Mouse (Mus musculus): ENCODE measurements around the gene 1700029P11Rik. TPM values are rescaled to one million over a fixed set of nuclear protein-coding genes. Genes with fewer than 3 reads are reported as not detected.

1700029P11Rik gene
- polyA plus RNA-seq (2015; fragmentation: Nextera tagmentation; extraction: Ambion mirVana), result not detected in 2 replicates

DNA sequence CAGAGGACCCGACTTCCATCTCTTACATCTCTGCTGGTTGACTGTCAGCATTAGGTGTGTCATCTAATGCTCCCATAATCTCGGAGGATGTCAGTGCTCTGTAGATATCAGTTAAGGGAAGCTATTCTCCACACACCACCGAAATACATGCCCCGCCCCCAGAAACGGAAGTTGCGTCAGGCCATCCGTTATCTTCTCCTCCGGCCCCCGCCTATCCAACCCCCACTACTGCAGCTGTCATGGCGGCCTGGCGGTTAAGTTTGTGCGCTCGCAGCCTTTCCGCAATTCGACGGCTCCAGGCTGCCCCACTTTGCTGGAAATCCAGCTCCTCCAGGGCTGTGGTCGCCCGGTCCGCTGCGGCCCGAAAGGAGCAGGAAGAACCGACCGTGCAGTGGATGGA, at the start of gene 1700029P11Rik:
1700029P11Rik (plus strand) TSS at position 220 of the 400 bp plus-strand sequence.
- no peak within 1 kb of the TSS for H3K27ac ChIP-seq (replicated peaks)
- ATAC-seq (ENCODE audit: insufficient read depth), result no peak
- no peak within 1 kb of the TSS for H3K4me2 ChIP-seq
- H3K9me3 ChIP-seq (replicated peaks), result no peaks in the 10 kb centered on the region; the same call in 1 of the 2 replicates
- H3K4me3 ChIP-seq (replicated peaks), result no peak within 1 kb of the TSS
- H3K4me1 ChIP-seq (replicated peaks), result peaks cover 7% of the 10 kb centered on the region
- H3K27me3 ChIP-seq, result no peaks in the 10 kb centered on the region
- no peak within 1 kb of the TSS for H3K9ac ChIP-seq
- no peaks in the 10 kb centered on the region for H3K36me3 ChIP-seq (replicated peaks)
- 81% methylated on average over 23 of the region's 23 CpGs for WGBS (ENCODE audit: insufficient replicate concordance)

DNA sequence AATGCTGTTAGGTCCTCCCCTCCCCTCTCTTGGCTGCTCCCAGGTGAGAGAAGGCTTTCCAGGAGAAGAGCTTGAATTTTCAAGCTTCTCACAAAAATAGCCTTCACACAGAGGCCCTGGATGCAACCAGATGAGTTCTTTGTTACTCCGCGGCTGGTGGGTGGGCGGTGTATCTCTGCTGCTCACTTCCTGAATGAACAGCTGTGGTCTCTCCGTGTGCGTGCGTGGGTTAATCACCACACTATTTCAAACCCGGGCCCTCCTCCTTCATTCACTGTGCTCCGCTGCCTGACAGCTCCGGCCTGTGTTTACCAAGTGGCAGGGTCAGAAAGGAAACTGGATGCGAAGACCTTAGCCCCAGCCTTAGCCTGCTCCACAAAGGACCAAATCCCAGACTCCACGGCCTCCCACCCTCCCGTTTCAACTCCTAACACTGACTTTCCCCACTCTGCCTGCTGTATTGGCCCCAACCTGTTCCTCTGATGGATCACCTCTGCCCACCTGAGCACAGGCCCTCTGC, 47.3 kb upstream of the 1700029P11Rik start:
- H3K9ac ChIP-seq, result no peak overlapping the region
- H3K27ac ChIP-seq (replicated peaks), result no peak overlapping the region
- H3K4me2 ChIP-seq, result no peak overlapping the region
- no peak for ATAC-seq (ENCODE audit: insufficient read depth)
- WGBS (ENCODE audit: insufficient replicate concordance), result 26% methylated on average over 12 of the region's 12 CpGs
- H3K4me1 ChIP-seq (replicated peaks), result peaks cover 18% of the 10 kb centered on the region
- no peaks in the 10 kb centered on the region for H3K36me3 ChIP-seq (replicated peaks)
- no peak overlapping the region for H3K4me3 ChIP-seq (replicated peaks)
- H3K27me3 ChIP-seq, result peaks cover 39% of the 10 kb centered on the region
- no peaks in the 10 kb centered on the region for H3K9me3 ChIP-seq (replicated peaks)

DNA sequence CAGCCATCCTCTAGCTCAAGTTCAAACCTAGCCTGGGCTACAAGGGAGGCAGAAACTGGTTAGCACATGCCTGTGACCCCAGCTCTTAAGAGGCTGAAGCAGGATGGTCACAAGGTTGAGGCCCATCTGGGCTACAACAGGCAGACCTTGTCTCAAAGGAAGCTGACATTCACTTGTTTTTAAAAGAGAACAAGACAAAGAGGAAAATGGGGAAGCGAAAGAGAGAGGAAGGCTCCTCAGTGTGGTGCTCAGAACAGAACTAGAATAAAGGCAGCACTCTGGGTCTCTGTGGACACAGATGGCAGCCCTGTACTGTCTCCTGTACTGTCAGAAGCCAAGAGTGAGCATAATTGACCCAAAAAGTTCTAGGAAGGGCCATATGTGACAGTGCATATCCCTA, 46.4 kb upstream of the 1700029P11Rik start:
- peaks cover 19% of the 10 kb centered on the region for H3K4me1 ChIP-seq (replicated peaks)
- no peak overlapping the region for H3K9ac ChIP-seq
- ATAC-seq (ENCODE audit: insufficient read depth), result no peak
- H3K4me2 ChIP-seq, result no peak overlapping the region
- H3K36me3 ChIP-seq (replicated peaks), result no peaks in the 10 kb centered on the region
- no peaks in the 10 kb centered on the region for H3K9me3 ChIP-seq (replicated peaks)
- H3K27ac ChIP-seq (replicated peaks), result no peak overlapping the region
- 78% methylated on average over 1 of the region's 1 CpGs for WGBS (ENCODE audit: insufficient replicate concordance)
- H3K27me3 ChIP-seq, result peaks cover 42% of the 10 kb centered on the region
- no peak overlapping the region for H3K4me3 ChIP-seq (replicated peaks)

DNA sequence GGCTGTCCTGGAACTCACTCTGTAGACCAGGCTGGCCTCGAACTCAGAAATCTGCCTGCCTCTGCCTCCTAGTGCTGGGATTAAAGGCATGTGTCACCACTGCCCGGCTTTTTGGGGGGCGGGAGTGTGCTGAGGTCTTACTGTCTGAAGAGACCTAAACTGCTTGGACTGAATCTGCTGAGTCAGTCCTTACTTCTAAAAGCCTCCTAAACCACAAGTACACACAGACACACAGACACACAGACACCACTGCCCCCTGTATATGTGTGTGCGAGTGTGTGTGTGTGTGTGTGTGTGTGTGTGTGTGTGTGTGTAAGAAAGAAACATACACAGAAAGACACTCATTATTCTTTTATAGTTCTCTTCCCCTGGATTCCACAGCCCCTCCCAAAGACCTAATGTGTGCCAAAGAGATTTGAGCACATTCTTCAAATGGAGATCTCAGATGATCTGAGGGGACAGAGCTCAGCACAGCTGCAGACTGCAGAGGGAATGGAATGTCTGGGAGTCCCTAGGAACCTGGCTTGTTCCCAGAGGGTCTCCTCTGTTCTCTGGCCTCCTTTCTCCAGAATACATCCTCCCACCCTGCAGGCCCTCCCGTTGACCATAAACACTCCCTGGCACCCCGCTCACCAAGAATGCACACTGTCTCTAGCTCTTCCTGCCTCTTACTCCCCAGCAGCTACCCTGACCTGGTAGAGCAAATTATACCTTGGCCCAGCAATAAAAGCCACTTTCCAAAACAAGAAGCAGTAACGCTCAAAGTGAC, 44.3 kb upstream of the 1700029P11Rik start:
- Histone ChIP-seq H3K4me1 (replicated peaks) (peaks cover 32% of the 10 kb centered on the region), H3K9ac (no peak overlapping the region), H3K4me3 (replicated peaks) (no peak overlapping the region), H3K36me3 (replicated peaks) (no peaks in the 10 kb centered on the region), H3K4me2 (peak overlapping the region; percentile 47), H3K27me3 (peaks cover 42% of the 10 kb centered on the region), H3K27ac (replicated peaks) (no peak overlapping the region), H3K9me3 (replicated peaks) (no peaks in the 10 kb centered on the region)
- WGBS (ENCODE audit: insufficient replicate concordance), result 46% methylated on average over 7 of the region's 7 CpGs
- ATAC-seq (ENCODE audit: insufficient read depth), result no peak

DNA sequence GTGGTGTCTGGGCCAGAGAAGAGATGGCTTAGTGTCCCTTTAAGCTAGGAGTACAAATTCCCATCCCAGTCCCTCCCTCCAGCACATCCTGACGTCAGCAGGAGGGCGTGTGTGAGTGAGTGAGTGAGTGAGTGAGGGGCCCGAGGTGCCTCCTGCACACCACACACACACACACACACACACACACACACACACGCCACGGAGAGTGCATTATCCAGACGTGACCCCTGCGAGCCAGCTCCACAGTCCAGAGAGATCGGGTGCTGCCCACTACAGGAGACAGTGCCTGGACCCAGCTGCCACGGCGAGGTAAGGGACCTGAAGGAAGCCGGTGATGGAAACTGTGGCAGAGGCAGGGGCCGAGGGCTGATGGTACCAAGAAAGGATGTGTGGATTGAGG, 43.7 kb upstream of the 1700029P11Rik start, which contains the start of gene Csdc2:
Csdc2 (plus strand) TSS at position 81 of the 400 bp plus-strand sequence.
- H3K4me2 ChIP-seq, result peak within 1 kb of the TSS; percentile 47
- no peak within 1 kb of the TSS for H3K27ac ChIP-seq (replicated peaks)
- no peaks in the 10 kb centered on the region for H3K9me3 ChIP-seq (replicated peaks)
- H3K36me3 ChIP-seq (replicated peaks), result no peaks in the 10 kb centered on the region
- ATAC-seq (ENCODE audit: insufficient read depth), result no peak; the same call in 1 of the 2 replicates
- H3K27me3 ChIP-seq, result peaks cover 42% of the 10 kb centered on the region
- H3K9ac ChIP-seq, result no peak within 1 kb of the TSS
- peak within 1 kb of the TSS; percentile 29 for H3K4me3 ChIP-seq (replicated peaks)
- H3K4me1 ChIP-seq (replicated peaks), result peaks cover 32% of the 10 kb centered on the region
- 10% methylated on average over 12 of the region's 12 CpGs for WGBS (ENCODE audit: insufficient replicate concordance)

DNA sequence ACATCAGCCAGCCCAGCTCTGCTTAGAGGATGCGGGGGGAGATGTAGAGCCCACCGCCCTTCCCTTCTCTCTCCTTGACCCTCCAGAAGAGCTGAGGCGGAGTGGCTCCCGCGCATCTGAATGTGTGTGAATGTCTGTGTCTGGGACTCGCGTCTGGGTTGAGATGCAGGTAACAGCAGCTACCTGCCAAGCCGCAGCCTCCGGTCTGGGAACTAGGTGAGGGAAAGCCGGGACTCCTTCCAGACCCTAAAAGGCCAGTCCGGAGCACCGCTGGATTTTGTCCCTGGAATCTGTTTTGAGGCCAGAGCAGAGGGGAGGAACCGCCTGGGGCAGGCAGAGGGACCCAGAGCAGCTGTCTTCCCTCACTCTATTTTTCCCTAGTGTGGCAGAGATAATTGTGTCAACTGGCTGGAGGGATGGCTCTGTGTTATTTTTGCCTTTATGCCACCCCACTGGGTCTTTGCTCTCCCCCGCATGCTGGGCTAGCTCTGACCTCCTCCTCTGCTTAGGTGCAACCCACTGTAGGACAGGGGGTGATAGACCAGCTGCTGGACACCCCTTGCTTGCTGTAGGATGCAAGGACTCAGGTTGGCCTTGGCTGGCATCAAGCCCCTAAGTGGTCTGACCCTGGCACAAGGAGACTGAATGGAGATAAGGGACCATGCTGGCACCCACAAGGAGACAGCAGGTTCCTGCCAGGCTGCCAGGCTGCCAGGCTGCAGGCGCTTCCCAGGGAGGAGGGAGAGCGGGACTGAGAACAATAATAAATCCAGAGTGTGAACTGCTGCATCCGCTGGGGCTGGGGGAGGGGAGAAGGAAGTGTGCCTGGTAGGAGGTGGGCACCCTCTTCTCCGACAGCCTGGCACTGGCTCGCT, 43.0 kb upstream of the 1700029P11Rik start:
- H3K9ac ChIP-seq, result no peak overlapping the region
- no peak for ATAC-seq (ENCODE audit: insufficient read depth)
- peak overlapping the region; percentile 29 for H3K4me3 ChIP-seq (replicated peaks)
- peak overlapping the region; percentile 47 for H3K4me2 ChIP-seq
- 14% methylated on average over 19 of the region's 19 CpGs for WGBS (ENCODE audit: insufficient replicate concordance)
- peaks cover 42% of the 10 kb centered on the region for H3K27me3 ChIP-seq
- H3K36me3 ChIP-seq (replicated peaks), result no peaks in the 10 kb centered on the region
- H3K27ac ChIP-seq (replicated peaks), result no peak overlapping the region
- H3K4me1 ChIP-seq (replicated peaks), result peaks cover 32% of the 10 kb centered on the region
- H3K9me3 ChIP-seq (replicated peaks), result no peaks in the 10 kb centered on the region

DNA sequence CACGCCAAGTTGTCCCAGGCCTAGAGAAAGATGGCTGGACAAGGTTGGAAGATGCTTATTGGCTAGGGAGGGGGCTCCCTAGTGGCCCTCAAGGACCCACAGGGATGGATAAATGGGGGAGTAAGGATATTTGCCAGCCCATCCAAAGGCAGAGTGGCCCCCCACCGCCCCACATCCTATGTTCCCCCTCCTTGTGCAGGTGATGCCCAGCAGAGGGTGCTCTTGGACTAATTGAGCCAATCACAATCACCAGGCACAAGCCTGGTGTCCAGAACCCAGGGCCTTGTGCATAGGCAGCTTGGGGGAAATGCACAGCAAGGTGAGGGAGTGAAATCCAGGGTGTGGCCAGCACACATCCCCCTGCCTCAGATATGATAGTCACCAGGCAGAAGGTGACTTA, 42.1 kb upstream of the 1700029P11Rik start:
- Histone ChIP-seq H3K9me3 (replicated peaks) (no peaks in the 10 kb centered on the region), H3K4me3 (replicated peaks) (no peak overlapping the region), H3K36me3 (replicated peaks) (no peaks in the 10 kb centered on the region), H3K27me3 (peaks cover 36% of the 10 kb centered on the region), H3K4me1 (replicated peaks) (peaks cover 29% of the 10 kb centered on the region), H3K27ac (replicated peaks) (no peak overlapping the region), H3K4me2 (no peak overlapping the region), H3K9ac (no peak overlapping the region)
- 36% methylated on average over 2 of the region's 2 CpGs for WGBS (ENCODE audit: insufficient replicate concordance)
- no peak for ATAC-seq (ENCODE audit: insufficient read depth)

DNA sequence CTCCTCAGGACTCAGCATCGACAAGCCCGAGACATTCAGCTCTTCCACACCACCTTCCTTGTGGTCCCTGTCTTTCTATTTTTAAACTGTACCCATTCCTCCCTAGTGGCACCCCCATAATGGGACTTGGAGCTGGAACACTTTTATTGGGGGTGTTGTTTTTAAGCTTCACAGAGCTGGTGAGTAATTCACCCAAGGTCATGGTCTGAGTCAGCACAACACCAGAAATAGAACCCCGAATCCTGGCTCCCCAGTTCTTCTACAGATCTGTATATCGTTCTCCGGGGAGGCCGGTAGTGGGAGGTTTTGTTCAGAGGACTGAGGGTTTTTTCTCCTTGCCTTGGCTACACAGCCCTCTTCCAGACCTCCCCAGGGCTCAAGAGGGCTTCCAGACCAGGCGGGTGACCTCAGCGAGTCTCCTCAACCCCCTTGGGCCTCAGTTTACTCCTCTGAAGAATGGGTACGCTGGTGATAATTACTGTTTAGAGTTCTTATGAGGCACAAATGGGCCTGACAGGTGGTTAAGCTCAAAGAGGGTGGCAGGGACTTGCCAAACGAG, 41.1 kb upstream of the 1700029P11Rik start:
- H3K36me3 ChIP-seq (replicated peaks), result no peaks in the 10 kb centered on the region
- no peak overlapping the region for H3K4me3 ChIP-seq (replicated peaks)
- peaks cover 38% of the 10 kb centered on the region for H3K27me3 ChIP-seq
- H3K27ac ChIP-seq (replicated peaks), result no peak overlapping the region
- 73% methylated on average over 10 of the region's 10 CpGs for WGBS (ENCODE audit: insufficient replicate concordance)
- peaks cover 27% of the 10 kb centered on the region for H3K4me1 ChIP-seq (replicated peaks)
- H3K9me3 ChIP-seq (replicated peaks), result no peaks in the 10 kb centered on the region
- no peak overlapping the region for H3K4me2 ChIP-seq
- H3K9ac ChIP-seq, result no peak overlapping the region
- ATAC-seq (ENCODE audit: insufficient read depth), result no peak

DNA sequence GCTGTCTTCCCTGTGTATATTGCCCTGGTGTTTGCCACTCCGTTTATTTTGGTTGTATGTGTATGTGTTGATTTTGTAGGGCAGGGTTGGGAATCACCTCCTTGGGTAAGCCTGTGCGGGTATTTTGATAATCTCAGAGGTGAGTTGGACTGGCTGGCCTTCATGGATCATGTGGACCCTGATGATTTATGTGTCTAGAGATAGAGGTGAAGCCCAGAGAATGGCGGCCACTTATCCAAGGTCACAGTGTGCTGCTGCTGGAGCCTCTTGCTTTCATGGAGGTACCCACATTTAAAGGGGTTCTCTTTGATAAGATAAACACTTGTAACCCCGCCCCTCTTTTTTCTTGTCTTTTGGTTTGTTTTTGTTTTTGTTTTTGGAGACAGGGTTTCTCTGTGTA, 40.6 kb upstream of the 1700029P11Rik start:
- no peak overlapping the region for H3K9ac ChIP-seq
- H3K4me1 ChIP-seq (replicated peaks), result peaks cover 27% of the 10 kb centered on the region
- no peaks in the 10 kb centered on the region for H3K9me3 ChIP-seq (replicated peaks)
- no peak overlapping the region for H3K4me2 ChIP-seq
- H3K27ac ChIP-seq (replicated peaks), result no peak overlapping the region
- 30% methylated on average over 4 of the region's 4 CpGs for WGBS (ENCODE audit: insufficient replicate concordance)
- H3K4me3 ChIP-seq (replicated peaks), result no peak overlapping the region
- ATAC-seq (ENCODE audit: insufficient read depth), result peak; percentile 26; the same call in 1 of the 2 replicates
- H3K36me3 ChIP-seq (replicated peaks), result no peaks in the 10 kb centered on the region
- H3K27me3 ChIP-seq, result peaks cover 38% of the 10 kb centered on the region

DNA sequence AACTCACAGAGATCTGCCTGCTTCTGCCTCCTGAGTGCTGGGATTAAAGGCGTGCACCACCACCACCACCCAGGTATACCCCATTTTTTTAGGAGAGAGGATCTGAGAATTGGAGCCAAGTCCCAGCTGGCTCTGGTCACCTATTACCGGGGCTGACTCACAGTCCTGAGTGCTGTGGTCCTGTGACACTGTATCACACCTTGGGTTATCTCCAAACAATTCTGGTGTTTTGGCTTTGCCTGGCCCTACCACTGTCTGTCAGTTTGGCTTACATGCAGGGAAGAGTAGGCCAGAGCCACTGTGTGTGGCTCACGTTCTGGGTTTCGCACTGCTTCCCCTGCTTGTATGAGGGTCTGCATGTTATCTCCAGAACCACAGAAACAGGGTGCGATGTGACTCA, 40.1 kb upstream of the 1700029P11Rik start:
- ATAC-seq (ENCODE audit: insufficient read depth), result no peak
- Histone ChIP-seq H3K36me3 (replicated peaks) (no peaks in the 10 kb centered on the region), H3K9ac (no peak overlapping the region), H3K4me2 (no peak overlapping the region), H3K27me3 (peaks cover 37% of the 10 kb centered on the region), H3K4me1 (replicated peaks) (peaks cover 27% of the 10 kb centered on the region), H3K9me3 (replicated peaks) (no peaks in the 10 kb centered on the region), H3K27ac (replicated peaks) (no peak overlapping the region), H3K4me3 (replicated peaks) (no peak overlapping the region)
- 70% methylated on average over 5 of the region's 5 CpGs for WGBS (ENCODE audit: insufficient replicate concordance)

DNA sequence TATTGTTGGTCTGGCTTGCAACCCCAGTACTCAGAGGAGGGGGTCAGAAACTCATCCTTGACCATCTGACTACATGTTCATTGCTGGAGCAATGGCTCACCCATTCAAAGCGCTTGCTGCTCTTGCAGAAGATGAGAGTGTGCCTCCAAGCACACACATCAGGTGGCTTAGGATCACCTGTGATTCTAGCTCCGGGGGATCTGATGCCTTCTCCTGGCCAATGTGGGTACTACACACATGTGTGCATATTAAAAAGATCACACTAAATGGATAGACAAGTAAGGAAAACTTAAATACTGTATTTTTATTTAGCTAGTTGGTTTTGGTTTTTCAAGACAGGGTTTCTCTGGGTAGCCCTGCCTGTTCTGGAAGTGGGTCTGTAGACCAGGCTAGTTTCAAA, 39.3 kb upstream of the 1700029P11Rik start:
- no peak overlapping the region for H3K9ac ChIP-seq
- peaks cover 31% of the 10 kb centered on the region for H3K27me3 ChIP-seq
- H3K4me2 ChIP-seq, result no peak overlapping the region
- whole genome bisulfite sequencing (ENCODE audit: insufficient replicate concordance), result 80% methylated on average over 2 of the region's 2 CpGs
- ATAC-seq (ENCODE audit: insufficient read depth), result no peak
- H3K9me3 ChIP-seq (replicated peaks), result no peaks in the 10 kb centered on the region
- no peaks in the 10 kb centered on the region for H3K36me3 ChIP-seq (replicated peaks)
- H3K4me3 ChIP-seq (replicated peaks), result no peak overlapping the region
- no peak overlapping the region for H3K27ac ChIP-seq (replicated peaks)
- H3K4me1 ChIP-seq (replicated peaks), result peaks cover 27% of the 10 kb centered on the region
